Mouse (Mus musculus): ENCODE measurements around the gene Msrb1. TPM values are rescaled to one million over a fixed set of nuclear protein-coding genes. Genes with fewer than 3 reads are reported as not detected.

Gene Msrb1
- polyA plus RNA-seq, 1 experiment from 2014 or later = 19.5 TPM

DNA sequence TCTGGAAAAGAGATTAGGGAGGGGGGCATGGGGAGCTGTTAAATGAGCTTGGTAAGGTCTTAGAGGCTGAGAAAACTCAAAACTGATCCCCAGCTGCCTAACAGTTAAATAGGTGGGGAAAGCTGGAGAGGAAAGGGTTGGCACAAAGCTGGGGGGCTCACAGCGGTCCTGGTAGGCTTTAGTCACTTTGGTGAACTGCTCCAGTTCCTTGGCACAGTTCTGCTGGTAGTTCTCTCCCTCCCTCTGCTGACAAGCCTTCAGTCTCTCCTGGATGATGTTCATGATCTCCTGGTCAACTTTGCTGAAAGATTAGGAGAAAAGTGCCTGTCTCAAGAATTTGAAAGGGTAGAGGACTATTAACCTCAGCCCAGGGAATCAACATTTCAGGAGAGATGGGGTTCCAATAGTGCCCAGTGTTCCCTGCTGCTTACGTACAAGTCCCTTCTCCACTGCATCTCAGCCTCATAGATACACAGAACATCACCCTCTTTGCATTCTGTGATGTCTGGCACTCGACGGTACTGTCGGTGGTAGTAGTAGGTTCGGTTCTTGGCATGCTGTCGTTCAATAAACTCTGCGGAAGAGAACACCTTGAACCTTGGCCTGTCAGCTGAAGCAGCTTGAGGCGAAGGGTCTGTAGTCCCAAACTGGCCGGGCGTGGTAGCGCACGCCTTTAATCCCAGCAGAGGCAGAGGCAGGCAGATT is 14.1 kb upstream of the Msrb1 start:
- Histone ChIP-seq H3K4me3 (replicated peaks) (peak overlapping the region; percentile 8; the same call in 1 of the 2 replicates), H3K27me3 (peaks cover 1% of the 10 kb centered on the region; the same call in 1 of the 2 replicates), H3K27ac (no peak overlapping the region), H3K4me1 (peaks cover 46% of the 10 kb centered on the region), H3K9me3 (no peaks in the 10 kb centered on the region), H3K9ac (peak overlapping the region; percentile 12; the same call in 1 of the 2 replicates), H3K4me2 (peak overlapping the region; percentile 17; the same call in 1 of the 2 replicates), H3K36me3 (replicated peaks) (peaks cover 27% of the 10 kb centered on the region)
- 34% methylated on average over 13 of the region's 13 CpGs for WGBS
- no peak for ATAC-seq (ENCODE audit: low FRiP score)

GRCm38 (mm10) chr17:24723122-24723880 is 13.1 kb upstream of the Msrb1 start:
- Histone ChIP-seq H3K27ac (peak overlapping the region; percentile 72; the same call in 1 of the 2 replicates), H3K4me1 (peaks cover 44% of the 10 kb centered on the region), H3K4me3 (replicated peaks) (peak overlapping the region; percentile 73), H3K9me3 (no peaks in the 10 kb centered on the region), H3K4me2 (peak overlapping the region; percentile 74), H3K27me3 (peaks cover 6% of the 10 kb centered on the region; the same call in 1 of the 2 replicates), H3K36me3 (replicated peaks) (peaks cover 17% of the 10 kb centered on the region), H3K9ac (peak overlapping the region; percentile 87)
- ATAC-seq (ENCODE audit: low FRiP score) = no peak
- WGBS = 3% methylated on average over 12 of the region's 12 CpGs

GRCm38 (mm10) chr17:24723881-24724180 is 12.6 kb upstream of the Msrb1 start:
- peaks cover 6% of the 10 kb centered on the region; the same call in 1 of the 2 replicates for H3K27me3 ChIP-seq
- ATAC-seq (ENCODE audit: low FRiP score) = no peak
- H3K9me3 ChIP-seq = no peaks in the 10 kb centered on the region
- peak overlapping the region; percentile 72 for H3K27ac ChIP-seq
- peaks cover 16% of the 10 kb centered on the region for H3K36me3 ChIP-seq (replicated peaks)
- peak overlapping the region; percentile 73 for H3K4me3 ChIP-seq (replicated peaks)
- peak overlapping the region; percentile 87 for H3K9ac ChIP-seq
- under 1% methylated on average over 15 of the region's 15 CpGs for WGBS
- peak overlapping the region; percentile 74 for H3K4me2 ChIP-seq
- H3K4me1 ChIP-seq = peaks cover 39% of the 10 kb centered on the region

DNA sequence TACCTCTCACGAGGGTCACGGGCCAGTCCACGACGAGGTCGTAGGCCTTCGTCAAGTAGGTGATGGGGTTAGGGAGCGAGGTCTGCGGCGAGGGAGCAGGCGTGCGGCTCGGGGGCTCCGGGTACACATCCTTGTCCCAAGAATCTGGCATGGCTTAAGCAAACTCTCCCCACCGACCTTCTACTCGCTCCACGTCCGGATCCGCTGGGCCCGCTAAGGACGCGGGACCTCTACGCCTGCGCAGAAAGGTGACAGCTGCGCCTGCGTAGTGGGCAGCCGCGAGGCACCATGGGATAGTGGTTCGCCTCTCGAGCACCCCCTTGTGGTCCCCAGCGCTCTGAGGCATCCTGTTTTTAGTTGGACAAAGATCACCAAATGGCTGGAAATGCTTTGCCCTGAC is 12.3 kb upstream of the Msrb1 start, which contains the start of gene Ndufb10:
Ndufb10 (minus strand) TSS at position 295 of the 400 bp plus-strand sequence.
- peak within 1 kb of the TSS; percentile 74 for H3K4me2 ChIP-seq
- H3K9ac ChIP-seq = peak within 1 kb of the TSS; percentile 87
- WGBS = under 1% methylated on average over 30 of the region's 30 CpGs

GRCm38 (mm10) chr17:24725637-24726390 is 10.6 kb upstream of the Msrb1 start:
- no peak for ATAC-seq (ENCODE audit: low FRiP score)
- WGBS = 82% methylated on average over 3 of the region's 3 CpGs
- peaks cover 10% of the 10 kb centered on the region; the same call in 1 of the 2 replicates for H3K27me3 ChIP-seq
- no peak overlapping the region for H3K4me2 ChIP-seq
- peaks cover 16% of the 10 kb centered on the region for H3K36me3 ChIP-seq (replicated peaks)
- H3K4me3 ChIP-seq (replicated peaks) = no peak overlapping the region
- no peak overlapping the region for H3K9ac ChIP-seq
- H3K27ac ChIP-seq = no peak overlapping the region
- peaks cover 31% of the 10 kb centered on the region for H3K4me1 ChIP-seq
- no peaks in the 10 kb centered on the region for H3K9me3 ChIP-seq

More for the DNA sequence above, 12.3 kb upstream of the Msrb1 start, which contains the start of gene Ndufb10:
- peaks cover 16% of the 10 kb centered on the region for H3K36me3 ChIP-seq (replicated peaks)
- H3K4me3 ChIP-seq (replicated peaks) = peak within 1 kb of the TSS; percentile 73
- peak; percentile 79 for ATAC-seq (ENCODE audit: low FRiP score)
- H3K27ac ChIP-seq = peak within 1 kb of the TSS; percentile 72
- H3K4me1 ChIP-seq = peaks cover 35% of the 10 kb centered on the region
- H3K27me3 ChIP-seq = peaks cover 6% of the 10 kb centered on the region; the same call in 1 of the 2 replicates
- H3K9me3 ChIP-seq = no peaks in the 10 kb centered on the region

DNA sequence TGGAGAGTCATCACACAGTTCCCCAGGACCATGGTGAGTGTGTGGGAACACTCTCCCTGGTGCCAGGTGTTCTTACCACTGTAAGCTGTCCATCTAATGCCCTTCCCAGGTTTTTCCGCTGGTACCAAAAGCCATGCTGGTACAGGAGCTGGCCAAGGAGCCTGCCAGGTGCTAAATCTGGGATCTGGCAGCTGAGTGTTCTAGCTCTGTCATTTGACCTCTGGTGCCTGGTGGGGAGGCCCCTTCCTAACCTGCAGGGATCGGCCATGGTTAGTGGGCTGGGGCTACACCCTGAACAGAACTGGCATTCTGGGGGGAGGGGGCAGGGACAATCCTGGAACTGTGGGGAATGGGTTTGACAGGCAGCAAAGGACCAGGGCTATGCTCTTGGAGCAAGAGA is 8.8 kb upstream of the Msrb1 start, which contains the start of gene Rpl3l:
Rpl3l (plus strand) TSS at position 203 of the 400 bp plus-strand sequence.
- H3K4me1 ChIP-seq = peaks cover 16% of the 10 kb centered on the region
- H3K4me3 ChIP-seq (replicated peaks) = no peak within 1 kb of the TSS
- H3K9ac ChIP-seq = no peak within 1 kb of the TSS
- 0 out of 2 replicates have a peak, but pooled peaks cover under 1% of the 10 kb centered on the region for H3K36me3 ChIP-seq (replicated peaks)
- H3K27ac ChIP-seq = no peak within 1 kb of the TSS
- no peak for ATAC-seq (ENCODE audit: low FRiP score)
- H3K27me3 ChIP-seq = peaks cover 10% of the 10 kb centered on the region; the same call in 1 of the 2 replicates
- H3K9me3 ChIP-seq = no peaks in the 10 kb centered on the region
- H3K4me2 ChIP-seq = no peak within 1 kb of the TSS
- 87% methylated on average over 2 of the region's 2 CpGs for WGBS

GRCm38 (mm10) chr17:24728184-24728583 is 8.3 kb upstream of the Msrb1 start:
- H3K4me3 ChIP-seq (replicated peaks) = no peak overlapping the region
- 77% methylated on average over 17 of the region's 17 CpGs for WGBS
- peaks cover 10% of the 10 kb centered on the region for H3K4me1 ChIP-seq
- H3K4me2 ChIP-seq = no peak overlapping the region
- no peak overlapping the region for H3K27ac ChIP-seq
- peaks cover 10% of the 10 kb centered on the region; the same call in 1 of the 2 replicates for H3K27me3 ChIP-seq
- H3K36me3 ChIP-seq (replicated peaks) = no peaks in the 10 kb centered on the region
- ATAC-seq (ENCODE audit: low FRiP score) = no peak
- H3K9ac ChIP-seq = no peak overlapping the region
- H3K9me3 ChIP-seq = no peaks in the 10 kb centered on the region

- Histone ChIP-seq H3K9ac (no peak overlapping the region), H3K27me3 (peaks cover 10% of the 10 kb centered on the region; the same call in 1 of the 2 replicates), H3K9me3 (no peaks in the 10 kb centered on the region), H3K27ac (no peak overlapping the region), H3K4me1 (0 out of 2 replicates have a peak, but pooled peaks cover 3% of the 10 kb centered on the region), H3K4me3 (replicated peaks) (no peak overlapping the region), H3K36me3 (replicated peaks) (no peaks in the 10 kb centered on the region), H3K4me2 (no peak overlapping the region)
- WGBS = 85% methylated on average over 6 of the region's 6 CpGs
- no peak for ATAC-seq (ENCODE audit: low FRiP score)
These were observed 7.4 kb upstream of the Msrb1 start for GRCm38 (mm10) chr17:24729067-24729466.

DNA sequence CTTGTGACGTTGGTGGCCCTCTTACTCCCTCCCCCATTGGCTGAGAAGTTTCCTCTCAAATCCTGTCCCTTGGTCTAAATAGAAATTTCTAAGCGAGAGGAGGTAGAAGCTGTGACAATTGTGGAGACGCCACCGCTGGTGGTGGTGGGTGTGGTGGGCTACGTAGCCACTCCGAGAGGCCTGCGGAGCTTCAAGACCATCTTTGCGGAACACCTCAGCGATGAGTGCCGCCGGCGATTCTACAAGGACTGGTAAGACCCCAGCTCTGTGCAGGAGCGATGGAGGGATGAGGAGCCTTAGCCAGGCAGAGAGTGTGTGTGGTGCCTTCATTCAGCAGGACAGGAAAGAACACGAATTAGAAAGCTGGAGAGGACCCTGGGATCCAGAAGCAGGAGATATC is 5.7 kb upstream of the Msrb1 start:
- peaks cover 15% of the 10 kb centered on the region for H3K27me3 ChIP-seq
- WGBS = 84% methylated on average over 14 of the region's 14 CpGs
- H3K4me1 ChIP-seq = peaks cover 2% of the 10 kb centered on the region
- no peak for ATAC-seq (ENCODE audit: low FRiP score)
- H3K36me3 ChIP-seq (replicated peaks) = no peaks in the 10 kb centered on the region
- no peak overlapping the region for H3K4me2 ChIP-seq
- H3K9ac ChIP-seq = no peak overlapping the region
- H3K4me3 ChIP-seq (replicated peaks) = no peak overlapping the region
- no peak overlapping the region for H3K27ac ChIP-seq
- no peaks in the 10 kb centered on the region for H3K9me3 ChIP-seq

DNA sequence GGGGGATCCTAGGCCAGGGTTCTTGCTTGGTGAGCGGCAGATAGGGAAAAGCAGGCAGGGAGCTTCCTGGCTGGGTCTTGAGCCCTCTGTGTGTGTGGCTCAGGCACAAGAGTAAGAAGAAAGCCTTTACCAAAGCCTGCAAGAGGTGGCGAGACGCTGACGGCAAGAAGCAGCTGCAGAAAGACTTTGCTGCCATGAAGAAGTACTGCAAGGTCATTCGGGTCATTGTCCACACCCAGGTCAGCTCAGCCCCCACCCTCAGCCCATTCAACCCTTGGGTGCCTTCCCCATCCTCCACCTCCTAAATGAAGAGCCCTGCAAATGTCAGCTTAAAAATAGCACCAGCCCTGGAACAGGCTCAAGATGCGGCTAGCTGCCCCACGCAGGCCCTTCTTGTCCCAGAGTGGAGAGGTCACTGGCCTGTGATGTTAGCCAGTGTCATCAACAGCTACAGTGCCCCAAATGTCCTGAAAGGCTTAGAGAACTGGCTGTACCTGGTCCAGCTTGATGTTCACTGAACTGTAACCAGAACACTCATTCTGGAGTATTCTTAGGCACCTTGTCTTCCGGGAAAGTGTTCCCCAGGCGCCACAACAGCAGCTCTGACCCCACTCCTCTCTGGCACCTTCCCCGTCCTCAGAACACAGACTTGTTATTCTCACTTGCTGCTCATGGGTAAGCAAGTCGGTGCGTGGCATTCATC is 4.1 kb upstream of the Msrb1 start:
- Histone ChIP-seq H3K9ac (no peak overlapping the region), H3K4me3 (replicated peaks) (no peak overlapping the region), H3K9me3 (no peaks in the 10 kb centered on the region), H3K4me1 (peaks cover 15% of the 10 kb centered on the region), H3K27me3 (peaks cover 14% of the 10 kb centered on the region), H3K36me3 (replicated peaks) (no peaks in the 10 kb centered on the region), H3K4me2 (no peak overlapping the region), H3K27ac (no peak overlapping the region)
- 83% methylated on average over 12 of the region's 12 CpGs for WGBS
- no peak for ATAC-seq (ENCODE audit: low FRiP score)

- 88% methylated on average over 21 of the region's 21 CpGs for WGBS
- ATAC-seq (ENCODE audit: low FRiP score) = no peak
- H3K9me3 ChIP-seq = no peaks in the 10 kb centered on the region
These were observed 2.9 kb upstream of the Msrb1 start for GRCm38 (mm10) chr17:24733434-24734050.

More at GRCm38 (mm10) chr17:24733434-24734050, 2.9 kb upstream of the Msrb1 start:
- no peak overlapping the region for H3K27ac ChIP-seq
- no peaks in the 10 kb centered on the region for H3K36me3 ChIP-seq (replicated peaks)
- H3K4me3 ChIP-seq (replicated peaks) = no peak overlapping the region
- peaks cover 17% of the 10 kb centered on the region for H3K4me1 ChIP-seq
- no peak overlapping the region for H3K4me2 ChIP-seq
- H3K27me3 ChIP-seq = peaks cover 9% of the 10 kb centered on the region
- H3K9ac ChIP-seq = no peak overlapping the region

Measured in forebrain, embryonic 12.5 days (tissue).